Mouse (Mus musculus): ENCODE data around the gene Fkbp4. TPM values are rescaled to one million over a fixed set of nuclear protein-coding genes. Genes with fewer than 3 reads are reported as not detected.
A peak's percentile ranks its signal among the peaks of the same experiment; 100 is the strongest.

The Fkbp4 gene
- total and polyA plus RNA-seq, 2 experiments from 2014 or later: 161 to 246 TPM

DNA sequence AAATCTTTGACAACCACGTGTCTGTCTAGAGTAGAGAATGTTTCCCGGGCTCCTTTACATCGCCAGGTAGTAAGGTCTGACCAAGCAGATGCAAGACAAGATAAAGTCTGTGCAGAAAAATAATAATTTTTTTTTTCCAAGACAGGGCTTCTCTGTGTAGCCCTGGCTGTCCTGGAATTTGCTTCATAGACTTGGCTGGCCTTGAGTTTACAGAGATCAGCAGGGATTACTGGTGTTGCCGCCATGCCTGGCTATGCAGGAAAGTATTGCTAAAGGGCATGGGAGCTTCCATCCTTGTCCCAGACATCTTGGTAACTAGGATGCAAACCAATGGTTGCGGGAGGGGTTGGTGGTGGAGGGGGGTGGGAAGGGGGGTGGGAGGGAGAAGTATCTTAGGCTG lies 18.7 kb upstream of the Fkbp4 start:
- Histone ChIP-seq H3K4me2 (ENCODE audit: low read depth, low read length) (no peak overlapping the region), H3K27me3 (ENCODE audit: insufficient read depth, low read length) (no peaks in the 10 kb centered on the region), H3K9me3 (ENCODE audit: low read length) (no peaks in the 10 kb centered on the region), H3K4me3 (ENCODE audit: low read length) (no peak overlapping the region), H3K4me1 (ENCODE audit: insufficient read depth, low read length) (no peaks in the 10 kb centered on the region), H3K27ac (no peak overlapping the region), H3K9ac (replicated peaks; ENCODE audit: low read length) (no peak overlapping the region), H3K36me3 (ENCODE audit: insufficient read depth, low read length) (no peaks in the 10 kb centered on the region)
- no peak for TF ChIP-seq CTCF (IDR thresholded peaks at IDR 0.05; ENCODE audit: low read depth)
- WGBS: 74% methylated on average over 5 of the region's 5 CpGs
- ATAC-seq (no peak), DNase-seq (ENCODE audit: low spot score) (no peak)

DNA sequence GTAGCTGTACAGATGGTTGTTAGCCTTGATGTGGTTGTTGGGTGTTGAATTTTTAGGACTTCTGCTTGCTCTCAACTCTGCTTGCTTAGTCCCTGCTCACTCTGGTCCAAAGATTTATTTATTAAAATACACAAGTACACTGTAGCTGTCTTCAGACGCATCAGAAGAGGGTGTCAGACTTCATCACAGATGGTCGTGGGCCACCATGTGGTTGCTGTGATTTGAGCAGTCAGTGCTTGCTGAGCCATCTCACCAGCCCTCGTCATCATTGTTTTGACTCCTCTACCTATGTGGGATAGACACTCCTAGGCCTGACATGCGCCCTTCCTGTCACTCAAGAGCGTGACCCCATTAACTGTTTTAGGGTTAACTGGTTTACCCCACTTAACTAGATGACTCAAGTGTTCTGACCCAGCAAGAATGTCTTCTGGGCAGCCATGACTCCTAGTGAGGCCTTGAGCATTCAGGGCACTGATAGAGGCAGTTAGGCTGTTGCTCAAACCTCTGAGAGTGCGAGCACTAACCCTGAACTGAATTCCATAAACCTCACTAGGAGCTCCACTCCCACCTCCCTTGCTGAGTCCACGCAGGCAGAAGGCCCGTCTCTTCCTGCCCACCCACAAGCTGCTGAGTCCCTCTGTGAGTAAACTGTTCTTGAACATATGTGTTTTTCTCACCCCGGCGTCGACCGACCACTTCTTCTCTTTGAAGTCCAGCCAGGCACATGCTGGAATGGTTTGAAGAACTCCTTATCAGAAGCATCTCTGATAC lies 17.5 kb upstream of the Fkbp4 start:
- Histone ChIP-seq H3K36me3 (ENCODE audit: insufficient read depth, low read length) (no peaks in the 10 kb centered on the region), H3K9me3 (ENCODE audit: low read length) (no peaks in the 10 kb centered on the region), H3K4me2 (ENCODE audit: low read depth, low read length) (no peak overlapping the region), H3K9ac (replicated peaks; ENCODE audit: low read length) (no peak overlapping the region), H3K4me1 (ENCODE audit: insufficient read depth, low read length) (no peaks in the 10 kb centered on the region), H3K4me3 (ENCODE audit: low read length) (no peak overlapping the region), H3K27ac (no peak overlapping the region), H3K27me3 (ENCODE audit: insufficient read depth, low read length) (no peaks in the 10 kb centered on the region)
- no peak for DNase-seq (ENCODE audit: low spot score)
- ATAC-seq: no peak
- 84% methylated on average over 12 of the region's 12 CpGs for WGBS
- no peak for TF ChIP-seq CTCF (IDR thresholded peaks at IDR 0.05; ENCODE audit: low read depth)

DNA sequence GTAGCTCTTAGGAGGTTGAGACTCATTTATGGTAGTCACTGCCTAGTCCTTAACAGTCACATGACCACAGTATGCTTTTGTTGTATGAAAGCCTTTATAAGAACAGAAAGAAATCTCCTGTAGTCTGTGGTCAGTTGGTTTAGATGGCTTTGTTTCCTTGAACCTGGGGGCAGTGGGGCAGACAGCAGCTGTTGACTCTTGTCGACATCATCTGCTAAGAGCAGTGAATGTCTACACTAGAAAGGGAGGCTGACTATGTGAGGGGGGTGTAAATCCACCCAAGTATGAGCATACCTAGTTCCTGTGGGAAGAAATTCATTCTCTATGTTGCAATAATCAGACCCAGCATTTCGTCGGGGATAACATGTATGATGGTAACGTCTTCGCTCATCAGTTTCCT lies 8.6 kb upstream of the Fkbp4 start:
- H3K4me3 ChIP-seq (ENCODE audit: low read length): no peak overlapping the region
- H3K27ac ChIP-seq: no peak overlapping the region
- H3K4me1 ChIP-seq (ENCODE audit: insufficient read depth, low read length): peaks cover 5% of the 10 kb centered on the region
- DNase-seq (ENCODE audit: low spot score) (no peak), ATAC-seq (no peak)
- WGBS: 94% methylated on average over 5 of the region's 5 CpGs
- H3K9ac ChIP-seq (replicated peaks; ENCODE audit: low read length): no peak overlapping the region
- no peaks in the 10 kb centered on the region for H3K27me3 ChIP-seq (ENCODE audit: insufficient read depth, low read length)
- H3K36me3 ChIP-seq (ENCODE audit: insufficient read depth, low read length): no peaks in the 10 kb centered on the region
- TF ChIP-seq CTCF (IDR thresholded peaks at IDR 0.05; ENCODE audit: low read depth): no peak
- H3K9me3 ChIP-seq (ENCODE audit: low read length): no peaks in the 10 kb centered on the region
- no peak overlapping the region for H3K4me2 ChIP-seq (ENCODE audit: low read depth, low read length)

DNA sequence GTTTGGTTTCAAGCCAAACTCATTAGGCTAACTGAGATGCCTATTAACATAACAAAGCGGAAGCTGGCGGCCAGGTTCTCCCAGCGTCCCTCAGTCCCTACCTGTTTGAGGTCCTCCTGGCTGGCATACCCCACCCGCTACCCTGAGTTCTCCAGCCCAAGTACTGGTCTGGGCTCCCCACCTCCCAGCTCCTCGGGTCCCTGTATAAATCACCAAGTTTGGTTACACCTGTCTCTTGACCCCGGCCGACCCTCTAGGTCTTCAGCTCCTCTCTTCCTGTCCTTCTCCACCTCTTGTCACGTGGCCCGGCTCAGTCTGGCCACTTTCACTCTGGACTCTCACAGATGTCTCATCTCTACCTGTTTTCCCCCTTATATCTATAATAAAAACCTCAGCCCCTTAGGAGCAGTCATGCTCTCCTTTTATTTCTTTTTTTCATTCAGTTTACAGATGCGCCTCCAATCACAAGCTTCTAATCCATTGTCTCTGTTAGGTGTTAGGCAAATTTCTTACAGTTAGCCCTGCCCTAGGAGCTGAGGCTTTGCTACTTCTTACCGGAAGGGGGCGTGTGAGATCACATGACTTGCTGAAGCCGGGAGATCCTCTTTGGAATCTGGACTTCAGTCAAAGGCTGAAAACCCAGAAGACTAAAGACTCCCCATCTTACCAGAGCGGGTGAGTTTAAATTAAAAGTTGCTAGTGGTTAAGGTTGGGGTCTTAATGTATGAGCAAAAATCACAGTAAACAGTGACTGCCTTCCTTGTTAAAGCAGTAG lies 7.5 kb upstream of the Fkbp4 start:
- Histone ChIP-seq H3K27ac (no peak overlapping the region), H3K36me3 (ENCODE audit: insufficient read depth, low read length) (no peaks in the 10 kb centered on the region), H3K4me1 (ENCODE audit: insufficient read depth, low read length) (peaks cover 5% of the 10 kb centered on the region), H3K4me2 (ENCODE audit: low read depth, low read length) (peak overlapping the region; percentile 52), H3K9me3 (ENCODE audit: low read length) (no peaks in the 10 kb centered on the region), H3K4me3 (ENCODE audit: low read length) (peak overlapping the region; percentile 11), H3K9ac (replicated peaks; ENCODE audit: low read length) (0 out of 2 replicates have a peak overlapping the region, but pooled peaks have one; percentile 24), H3K27me3 (ENCODE audit: insufficient read depth, low read length) (no peaks in the 10 kb centered on the region)
- DNase-seq (ENCODE audit: low spot score) (peak; percentile 86), ATAC-seq (peak; percentile 79)
- peak; percentile 84 for TF ChIP-seq CTCF (IDR thresholded peaks at IDR 0.05; ENCODE audit: low read depth)
- 12% methylated on average over 14 of the region's 14 CpGs for WGBS

DNA sequence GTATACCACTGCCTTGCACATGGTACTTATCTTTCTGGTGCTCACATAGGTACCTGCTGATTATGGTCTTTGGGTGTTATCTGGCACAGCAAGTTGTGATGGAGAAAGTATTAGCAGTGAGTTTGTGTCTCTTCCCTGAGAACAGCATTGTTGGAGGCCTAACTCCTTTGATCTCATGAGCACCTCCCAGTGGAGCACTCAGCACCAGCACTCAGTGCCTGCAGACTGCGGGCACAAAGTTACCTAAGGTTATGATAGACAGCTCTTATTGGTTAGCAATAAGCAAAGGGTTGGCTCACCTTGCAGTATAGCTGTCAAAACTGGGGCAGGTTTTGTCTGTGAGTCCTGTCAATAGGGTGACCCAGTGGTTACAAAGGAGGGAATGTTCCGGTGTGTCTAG lies 1.8 kb upstream of the Fkbp4 start:
- ATAC-seq: no peak
- no peaks in the 10 kb centered on the region for H3K27me3 ChIP-seq (ENCODE audit: insufficient read depth, low read length)
- H3K9me3 ChIP-seq (ENCODE audit: low read length): no peaks in the 10 kb centered on the region
- no peak for DNase-seq (ENCODE audit: low spot score)
- 0 out of 2 replicates have a peak, but pooled peaks have one; percentile 16 for TF ChIP-seq CTCF (IDR thresholded peaks at IDR 0.05; ENCODE audit: low read depth)
- no peaks in the 10 kb centered on the region; the same call in none of the 2 replicates for H3K4me1 ChIP-seq (ENCODE audit: insufficient read depth, low read length)
- 91% methylated on average over 2 of the region's 2 CpGs for WGBS
- no peak overlapping the region for H3K9ac ChIP-seq (replicated peaks; ENCODE audit: low read length)
- no peak overlapping the region for H3K4me2 ChIP-seq (ENCODE audit: low read depth, low read length)
- no peak overlapping the region for H3K27ac ChIP-seq
- no peak overlapping the region for H3K4me3 ChIP-seq (ENCODE audit: low read length)
- peaks cover 5% of the 10 kb centered on the region; the same call in 1 of the 2 replicates for H3K36me3 ChIP-seq (ENCODE audit: insufficient read depth, low read length)

DNA sequence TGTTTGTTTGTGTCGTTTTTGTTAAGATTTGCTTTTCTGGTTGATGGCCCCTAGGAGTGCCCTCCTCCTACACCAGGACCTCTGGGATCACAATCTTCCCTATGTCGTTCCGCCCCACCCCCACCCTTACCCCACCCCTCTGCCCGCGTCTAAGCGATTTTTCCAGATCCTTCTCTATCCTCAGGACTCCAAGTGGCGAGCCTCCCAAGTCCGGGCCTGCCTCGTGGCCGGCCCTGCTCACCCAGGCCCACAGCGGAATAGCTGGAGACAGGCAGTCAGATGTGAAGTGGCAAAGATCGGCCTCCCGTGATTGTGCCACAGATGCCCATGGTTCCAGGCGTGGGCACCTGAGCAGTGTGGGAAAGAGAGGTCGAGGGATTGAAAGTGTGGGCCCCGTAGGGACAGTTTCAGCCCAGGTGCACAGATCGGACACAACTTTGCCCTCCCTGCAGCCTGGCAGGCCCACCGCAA lies 429 bp upstream of the Fkbp4 start:
- TF ChIP-seq CTCF (IDR thresholded peaks at IDR 0.05; ENCODE audit: low read depth): no peak
- Histone ChIP-seq H3K9ac (replicated peaks; ENCODE audit: low read length) (peak overlapping the region; percentile 93), H3K4me2 (ENCODE audit: low read depth, low read length) (peak overlapping the region; percentile 80), H3K27me3 (ENCODE audit: insufficient read depth, low read length) (no peaks in the 10 kb centered on the region), H3K9me3 (ENCODE audit: low read length) (no peaks in the 10 kb centered on the region), H3K27ac (peak overlapping the region; percentile 90), H3K36me3 (ENCODE audit: insufficient read depth, low read length) (peaks cover 19% of the 10 kb centered on the region), H3K4me1 (ENCODE audit: insufficient read depth, low read length) (no peaks in the 10 kb centered on the region; the same call in none of the 2 replicates), H3K4me3 (ENCODE audit: low read length) (peak overlapping the region; percentile 97)
- no peak for DNase-seq (ENCODE audit: low spot score)
- ATAC-seq: peak; percentile 73
- 29% methylated on average over 17 of the region's 18 CpGs for WGBS

All from hindbrain, postnatal 0 days (tissue).